Mouse (Mus musculus): ENCODE data around the gene Fndc8.

The Fndc8 gene

DNA sequence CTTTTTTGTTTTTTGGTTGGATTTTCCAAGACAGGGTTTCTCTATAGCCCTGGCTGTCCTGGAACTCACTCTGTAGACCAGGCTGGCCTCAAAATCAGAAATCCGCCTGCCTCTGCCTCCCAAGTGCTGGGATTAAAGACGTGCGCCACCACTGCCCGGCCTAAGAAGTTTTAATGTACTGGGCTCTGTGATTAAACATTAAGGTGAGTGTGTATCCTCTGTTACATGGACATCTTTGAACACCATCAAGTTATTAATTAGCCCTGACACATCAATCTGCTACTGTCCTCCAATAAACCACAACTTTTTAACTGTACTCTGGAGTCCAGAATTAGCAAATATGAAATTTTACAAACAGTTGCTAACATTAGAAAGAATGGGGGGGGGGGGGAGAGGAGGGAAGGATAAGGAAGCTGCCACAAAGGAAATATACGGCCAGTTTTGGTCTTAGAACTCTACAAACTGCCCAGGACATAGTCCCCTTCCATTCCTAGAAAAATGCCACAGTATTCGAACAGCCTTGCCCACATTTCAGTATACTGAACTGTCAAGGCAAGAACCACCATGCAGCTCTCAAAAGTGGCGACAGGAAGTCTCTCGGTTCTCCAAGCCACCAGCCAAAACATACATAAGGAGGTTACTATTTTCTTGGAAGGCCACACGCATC lies 22.3 kb upstream of the Fndc8 start:
- no peak for DNase-seq (ENCODE audit: low spot score)

DNA sequence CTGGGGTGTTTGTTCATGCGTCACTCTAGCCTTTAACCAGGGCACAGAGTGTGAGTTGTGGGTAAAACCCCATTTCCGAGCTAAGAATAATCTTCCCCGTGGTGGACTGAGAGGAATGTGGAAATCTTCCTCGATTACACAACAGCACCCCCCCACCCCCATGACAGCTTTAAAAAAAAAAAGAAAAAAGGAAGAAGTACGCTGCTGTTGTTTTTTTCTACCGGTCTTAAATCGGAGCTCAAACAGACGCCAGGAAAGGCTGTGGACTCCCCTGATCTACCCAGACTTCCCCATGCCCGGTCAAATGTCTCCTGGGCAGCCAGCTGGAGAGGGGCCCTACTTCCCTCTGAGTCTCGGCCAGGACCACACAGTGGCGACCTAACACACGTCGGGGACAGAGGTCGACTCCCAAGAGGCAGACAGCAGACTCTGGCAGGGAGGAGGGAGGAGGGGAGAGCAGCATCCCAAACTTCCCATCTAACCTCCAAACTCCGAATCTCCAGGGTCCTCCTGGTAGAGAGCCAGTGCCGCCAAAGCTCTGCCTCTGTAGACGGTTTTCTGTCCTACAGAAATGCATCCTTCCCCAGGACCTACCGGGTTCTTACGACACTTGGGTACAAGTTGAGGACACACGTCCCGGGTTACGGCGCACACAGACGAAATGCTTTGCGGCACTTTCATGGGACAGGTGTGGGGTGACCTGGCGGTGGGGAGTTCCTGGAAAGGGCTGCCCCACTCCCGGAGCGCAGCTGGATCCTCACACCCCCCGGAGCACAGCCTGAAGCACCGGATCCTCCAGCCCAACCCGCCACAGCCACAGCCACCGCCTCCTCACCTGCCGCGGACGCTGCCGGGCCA lies 21.5 kb upstream of the Fndc8 start:
- DNase-seq (ENCODE audit: low spot score): peak; percentile 53

DNA sequence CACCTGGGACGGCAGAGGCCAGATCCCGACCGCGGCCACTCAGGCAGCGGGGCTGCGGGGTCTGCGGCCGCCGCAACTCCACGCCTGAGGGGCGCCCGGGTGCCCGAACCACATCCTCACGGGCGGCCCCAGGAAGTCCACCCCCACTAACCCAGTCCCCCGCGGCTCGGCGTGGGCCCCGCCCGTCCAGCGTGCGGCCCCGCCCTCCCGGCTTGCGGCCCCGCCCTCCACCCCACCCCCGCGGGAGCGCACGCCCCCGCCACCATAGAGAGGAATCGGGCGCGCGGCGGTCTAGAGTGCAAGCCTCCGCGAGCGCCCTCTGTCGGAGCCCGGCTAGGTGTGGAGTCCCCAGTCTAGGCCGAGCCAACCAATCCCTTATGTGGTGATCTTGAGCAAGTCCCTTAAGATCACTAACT lies 20.9 kb upstream of the Fndc8 start, which contains the start of gene Rffl:
Gene Rffl (minus strand): TSS at position 180 of the 416 bp plus-strand sequence.
- DNase-seq (ENCODE audit: low spot score): peak; percentile 93

DNA sequence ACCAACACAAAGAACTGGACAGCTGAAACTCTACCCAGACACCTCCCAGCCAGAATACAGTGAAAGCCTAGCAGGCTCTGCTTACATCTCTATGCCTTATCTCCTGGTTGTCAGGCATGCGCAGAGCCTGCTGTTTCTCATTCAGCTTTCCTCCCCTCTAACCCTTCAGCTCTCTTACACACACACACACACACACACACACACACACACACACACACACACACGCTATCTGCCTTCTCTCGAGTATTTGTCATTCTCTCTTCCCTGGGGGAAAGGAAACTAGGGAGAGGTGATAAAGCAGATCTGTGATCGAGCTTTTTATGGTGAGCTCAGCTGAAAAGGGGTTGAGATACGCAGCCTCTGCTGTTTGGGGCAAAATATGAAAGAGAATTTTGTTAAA lies 17.0 kb upstream of the Fndc8 start:
- no peak for DNase-seq (ENCODE audit: low spot score)

DNA sequence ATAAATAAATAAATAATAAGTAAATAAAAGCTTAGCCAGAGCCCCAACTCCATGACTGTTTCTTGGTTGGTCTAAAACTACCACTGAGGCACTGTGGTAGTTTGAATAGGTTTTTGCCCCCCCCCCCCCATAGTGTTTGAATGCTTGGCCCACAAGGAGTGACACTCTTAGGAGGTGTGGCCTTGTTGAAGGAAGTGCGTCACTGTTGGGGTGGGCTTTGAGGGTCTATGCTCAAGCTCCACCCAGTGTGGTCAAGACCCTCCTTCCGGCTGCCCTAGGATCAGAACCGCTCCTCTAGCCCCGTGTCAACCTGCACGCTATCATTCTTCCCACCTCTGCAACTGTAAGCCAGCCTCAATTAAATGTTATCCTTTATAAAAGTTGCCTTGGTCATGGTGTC lies 16.3 kb upstream of the Fndc8 start:
- DNase-seq (ENCODE audit: low spot score): no peak

DNA sequence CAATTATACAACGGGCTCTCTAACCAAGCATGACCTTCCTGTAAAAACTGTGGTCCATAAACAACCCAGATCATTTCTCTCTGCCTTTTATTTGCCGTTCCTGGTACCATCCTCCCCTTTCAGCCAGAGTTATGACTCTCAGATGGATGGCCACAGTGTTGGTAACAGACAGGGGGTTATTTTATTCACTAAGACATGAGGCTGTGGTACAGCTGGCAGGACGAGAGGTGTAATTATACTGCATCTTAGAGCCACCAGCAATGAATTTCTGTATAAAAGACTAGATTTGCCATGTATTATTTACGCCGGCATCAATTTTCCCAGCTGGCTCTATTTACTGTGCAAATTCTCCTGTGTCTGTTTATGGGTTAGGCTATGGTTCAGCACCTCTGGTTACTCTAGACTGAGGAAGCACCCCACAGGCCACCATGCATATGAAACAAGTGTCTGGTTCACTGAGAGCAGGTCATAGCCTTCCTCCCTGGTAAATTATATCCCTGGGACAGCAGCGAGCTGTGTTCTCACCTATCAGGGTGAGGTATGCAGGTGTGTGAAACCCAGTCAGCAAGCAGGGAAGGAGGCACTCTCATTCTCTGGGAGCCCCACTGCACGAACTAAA lies 14.1 kb upstream of the Fndc8 start:
- no peak for DNase-seq (ENCODE audit: low spot score)

DNA sequence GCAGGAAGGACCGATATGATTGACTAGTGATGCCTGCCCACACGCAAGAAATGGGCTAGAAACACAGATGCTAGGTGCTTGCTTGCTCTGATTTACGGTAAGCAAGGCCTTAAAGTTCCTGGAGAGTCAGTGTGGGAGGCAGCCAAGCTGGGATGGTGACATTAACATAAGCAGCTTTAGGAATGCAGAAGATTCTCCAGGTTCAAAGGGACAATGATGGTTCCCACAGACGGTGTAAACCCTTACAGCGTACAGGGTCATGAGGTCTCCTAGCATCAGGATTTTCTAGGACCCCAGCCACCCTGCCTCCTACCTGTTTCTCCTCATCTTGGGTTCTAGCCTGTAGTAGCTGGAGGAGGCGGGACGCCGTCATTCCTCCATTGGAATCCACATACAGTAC lies 8.7 kb upstream of the Fndc8 start:
- DNase-seq (ENCODE audit: low spot score): no peak

DNA sequence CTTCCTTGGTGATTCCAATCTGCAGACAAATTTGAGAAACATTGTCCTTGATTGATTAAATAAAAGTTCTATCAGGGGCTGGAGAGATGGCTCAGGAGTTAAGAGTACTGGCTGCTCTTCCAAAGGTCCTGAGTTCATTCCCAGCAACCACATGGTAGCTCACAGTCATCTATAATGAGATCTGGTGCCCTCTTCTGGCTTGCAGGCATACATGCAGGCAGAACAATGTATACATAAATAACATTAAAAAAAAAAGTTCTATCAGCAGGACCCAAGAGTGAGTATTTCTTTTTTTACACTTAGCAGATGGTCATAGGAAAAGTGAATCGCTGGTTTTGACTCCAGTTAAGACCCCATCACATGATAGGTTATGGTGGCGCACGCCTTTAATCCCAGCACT lies 5.4 kb upstream of the Fndc8 start:
- no peak for DNase-seq (ENCODE audit: low spot score)

DNA sequence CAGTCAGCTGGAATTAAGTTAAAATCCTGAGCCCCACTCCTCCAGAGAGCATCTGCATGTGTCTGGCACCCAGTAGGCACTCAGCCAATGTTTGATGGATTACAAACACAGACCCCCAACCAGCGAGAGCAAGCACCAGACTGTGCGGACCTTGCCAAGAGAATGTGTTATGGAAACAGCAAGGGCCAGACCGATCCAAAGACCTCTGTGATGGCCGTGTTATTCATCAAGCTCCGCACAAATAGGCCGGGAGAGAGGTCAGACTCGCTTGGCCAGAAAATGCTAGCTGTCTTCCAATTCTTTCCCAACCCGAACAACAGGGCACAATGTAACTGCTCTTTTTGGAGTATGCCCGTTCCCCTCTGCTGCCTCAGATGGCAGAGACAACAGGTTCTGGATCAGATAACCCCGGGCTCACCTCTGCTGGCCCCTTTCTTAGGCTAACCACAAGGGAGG lies 3.4 kb upstream of the Fndc8 start:
- peak; percentile 7 for DNase-seq (ENCODE audit: low spot score)

DNA sequence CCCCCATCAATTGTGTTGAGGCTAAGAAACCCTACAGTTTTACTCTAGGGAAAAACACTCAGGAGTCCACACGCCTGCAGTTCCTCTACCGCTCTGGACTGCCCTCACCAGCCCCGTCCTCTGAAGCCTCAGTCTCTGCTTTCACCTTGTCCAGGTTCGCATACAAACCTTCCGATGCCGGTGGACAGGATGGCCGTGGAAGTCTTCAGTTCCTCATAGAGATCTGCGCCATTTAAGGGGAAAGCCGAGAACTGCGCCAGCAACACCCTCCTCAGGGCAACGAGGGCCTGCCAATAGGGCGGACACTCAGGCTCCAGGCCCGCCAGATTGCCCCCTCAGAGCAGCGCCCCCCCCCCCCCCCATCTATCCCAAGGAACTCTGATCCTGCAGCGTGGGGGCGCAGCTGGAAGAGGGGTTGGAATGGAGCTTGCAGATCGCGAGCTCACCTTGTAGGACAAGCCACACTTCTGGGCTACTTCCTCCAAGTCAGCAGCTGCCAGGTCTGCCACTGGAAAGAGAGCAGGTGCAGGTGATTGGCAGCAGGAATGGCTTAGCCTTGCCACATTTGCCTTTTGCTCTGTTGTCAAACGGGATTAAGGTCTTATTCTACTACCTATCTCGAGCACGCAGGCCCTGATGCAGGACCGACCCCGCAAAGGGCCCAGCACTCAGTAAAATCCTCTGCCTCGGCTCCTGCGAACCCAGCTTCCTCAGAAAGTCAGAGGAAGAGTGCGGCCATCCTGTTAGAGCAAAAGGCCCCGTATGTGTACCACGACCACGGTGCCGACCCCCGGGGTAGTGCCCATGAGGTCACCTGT lies 2.2 kb upstream of the Fndc8 start:
- no peak for DNase-seq (ENCODE audit: low spot score)

DNA sequence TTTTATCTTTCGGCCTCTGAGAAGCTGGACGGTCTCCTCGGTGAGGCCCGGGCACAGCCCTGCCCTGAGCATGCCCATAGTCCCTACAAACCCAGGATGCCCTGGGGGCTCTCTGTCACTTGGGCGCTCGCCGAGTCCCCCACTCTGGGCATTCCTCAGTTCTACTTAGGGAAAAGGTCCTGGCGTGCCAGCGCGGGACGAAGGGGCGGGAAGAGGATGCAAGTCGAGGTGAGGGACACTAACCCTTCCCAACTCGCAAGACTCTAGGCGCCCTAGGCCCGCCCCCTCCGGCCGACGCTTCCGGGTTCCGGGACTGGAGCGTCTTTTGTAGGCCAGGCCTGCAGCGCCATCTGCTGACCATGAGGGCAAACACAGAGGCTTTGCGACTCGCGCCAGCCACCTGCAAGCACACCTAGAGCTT lies 1.6 kb upstream of the Fndc8 start, which contains the start of gene Rad51d:
Gene Rad51d (minus strand): TSS at position 273 of the 421 bp plus-strand sequence.
- peak; percentile 94 for DNase-seq (ENCODE audit: low spot score)

DNA sequence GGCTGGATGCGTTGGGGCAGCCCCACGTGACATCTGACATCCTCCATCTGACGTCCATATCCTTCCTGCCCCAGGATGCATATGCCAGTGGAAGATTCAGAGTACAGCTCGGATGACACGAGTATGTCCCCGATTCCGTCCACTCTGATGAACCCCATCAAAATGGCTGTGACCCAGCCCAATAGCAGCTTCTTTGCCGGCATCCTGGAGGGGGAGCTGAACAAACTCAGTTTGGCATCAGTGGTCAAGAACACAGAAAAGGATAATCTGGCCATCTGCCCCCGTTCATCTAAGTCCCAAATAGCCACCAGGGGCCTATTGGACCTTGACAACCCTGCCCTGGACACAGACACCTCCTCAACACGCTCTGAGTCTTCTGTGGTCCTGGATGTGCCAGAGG lies 5.6 kb downstream of the Fndc8 start:
- DNase-seq (ENCODE audit: low spot score): no peak

DNA sequence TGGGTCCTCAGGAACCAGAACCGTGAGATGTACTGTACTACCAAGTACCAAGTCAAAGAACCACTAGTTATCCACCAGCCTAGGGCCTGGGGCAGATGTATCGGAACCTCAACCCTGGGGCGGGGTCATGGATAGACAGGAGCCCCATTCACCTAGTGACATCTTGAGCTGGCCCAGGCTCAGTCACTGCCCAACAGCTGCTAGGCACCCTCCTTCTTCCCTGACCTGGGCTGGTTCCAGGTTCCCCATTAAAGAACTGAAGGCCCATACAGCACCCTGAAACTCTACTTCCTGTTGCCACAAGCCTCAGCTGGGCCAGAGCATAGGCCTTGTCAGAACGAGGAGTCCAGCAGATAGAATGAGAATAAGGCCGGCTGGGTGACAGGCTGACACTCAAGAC lies 7.8 kb downstream of the Fndc8 start:
- no peak for DNase-seq (ENCODE audit: low spot score)

DNA sequence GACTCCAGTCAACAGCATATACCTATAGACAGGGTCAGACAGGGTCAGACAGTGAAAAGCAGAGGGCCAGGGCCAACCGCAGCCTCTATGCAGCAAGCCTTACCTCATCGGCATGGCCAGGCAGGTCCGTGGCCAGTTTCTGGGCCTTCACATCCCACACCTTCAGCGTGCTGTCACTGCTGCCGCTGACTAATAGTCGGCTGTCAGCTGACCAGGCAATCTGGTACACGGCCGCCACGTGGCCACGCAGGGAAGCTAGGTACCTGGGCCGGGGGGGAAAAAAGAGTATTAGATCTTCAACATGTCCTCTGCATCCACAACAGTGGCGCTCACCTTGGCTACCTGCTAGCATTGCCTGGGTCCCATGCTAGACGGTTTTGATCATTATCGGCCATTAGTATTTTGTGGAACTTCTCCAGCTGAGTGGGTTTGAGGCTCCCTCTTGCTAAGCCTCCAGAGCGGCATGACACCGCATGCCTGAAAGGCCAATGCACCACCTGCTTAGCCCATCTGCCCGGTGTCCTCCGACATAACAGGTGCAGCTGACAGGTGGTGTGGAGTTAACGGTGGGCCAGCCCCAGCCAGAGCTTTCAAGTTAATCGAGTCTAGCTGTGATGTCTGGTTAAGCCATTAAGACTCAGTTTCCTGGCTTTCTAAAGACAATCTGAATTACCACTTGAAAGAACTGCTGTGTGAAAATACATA lies 9.8 kb downstream of the Fndc8 start:
- DNase-seq (ENCODE audit: low spot score): no peak

DNA sequence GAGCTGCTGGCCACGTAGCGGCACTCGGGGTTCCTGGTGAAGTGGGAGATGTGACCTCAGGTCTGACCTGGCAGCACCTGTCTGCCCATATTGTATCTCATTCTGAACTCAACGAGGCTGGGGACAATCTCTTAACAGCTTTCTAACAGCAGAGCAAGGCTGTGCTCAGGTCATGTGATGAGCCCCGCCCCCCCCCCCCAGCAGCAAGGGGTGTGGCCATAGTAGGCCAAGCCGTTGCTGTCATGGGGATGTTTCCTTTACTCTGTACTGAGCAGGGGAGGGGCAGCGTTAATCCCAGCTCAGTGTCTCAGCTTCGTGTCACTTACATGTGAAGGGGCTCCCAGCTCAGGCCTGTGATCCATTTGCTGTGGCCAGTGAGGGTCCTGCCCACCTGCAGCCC lies 13.0 kb downstream of the Fndc8 start:
- no peak for DNase-seq (ENCODE audit: low spot score)

DNA sequence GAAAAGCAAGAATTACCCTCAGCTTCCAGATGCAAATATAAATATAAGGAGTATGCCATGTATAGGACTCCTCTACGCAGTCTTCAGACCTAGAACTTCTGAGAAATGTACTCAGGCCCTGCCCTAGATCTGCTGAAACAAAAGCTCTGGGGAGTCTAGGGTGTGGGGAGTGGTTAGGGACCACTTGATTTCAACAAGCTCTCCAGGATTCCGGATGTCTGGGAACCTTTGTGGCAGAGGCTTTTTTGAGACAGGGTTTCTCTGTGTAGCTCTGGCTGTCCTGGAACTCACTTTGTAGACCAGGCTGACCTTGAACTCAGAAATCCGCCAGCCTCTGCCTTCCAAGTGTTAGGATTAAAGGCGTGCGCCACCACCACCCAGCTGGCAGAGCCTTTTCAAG lies 13.9 kb downstream of the Fndc8 start:
- DNase-seq (ENCODE audit: low spot score): no peak

DNA sequence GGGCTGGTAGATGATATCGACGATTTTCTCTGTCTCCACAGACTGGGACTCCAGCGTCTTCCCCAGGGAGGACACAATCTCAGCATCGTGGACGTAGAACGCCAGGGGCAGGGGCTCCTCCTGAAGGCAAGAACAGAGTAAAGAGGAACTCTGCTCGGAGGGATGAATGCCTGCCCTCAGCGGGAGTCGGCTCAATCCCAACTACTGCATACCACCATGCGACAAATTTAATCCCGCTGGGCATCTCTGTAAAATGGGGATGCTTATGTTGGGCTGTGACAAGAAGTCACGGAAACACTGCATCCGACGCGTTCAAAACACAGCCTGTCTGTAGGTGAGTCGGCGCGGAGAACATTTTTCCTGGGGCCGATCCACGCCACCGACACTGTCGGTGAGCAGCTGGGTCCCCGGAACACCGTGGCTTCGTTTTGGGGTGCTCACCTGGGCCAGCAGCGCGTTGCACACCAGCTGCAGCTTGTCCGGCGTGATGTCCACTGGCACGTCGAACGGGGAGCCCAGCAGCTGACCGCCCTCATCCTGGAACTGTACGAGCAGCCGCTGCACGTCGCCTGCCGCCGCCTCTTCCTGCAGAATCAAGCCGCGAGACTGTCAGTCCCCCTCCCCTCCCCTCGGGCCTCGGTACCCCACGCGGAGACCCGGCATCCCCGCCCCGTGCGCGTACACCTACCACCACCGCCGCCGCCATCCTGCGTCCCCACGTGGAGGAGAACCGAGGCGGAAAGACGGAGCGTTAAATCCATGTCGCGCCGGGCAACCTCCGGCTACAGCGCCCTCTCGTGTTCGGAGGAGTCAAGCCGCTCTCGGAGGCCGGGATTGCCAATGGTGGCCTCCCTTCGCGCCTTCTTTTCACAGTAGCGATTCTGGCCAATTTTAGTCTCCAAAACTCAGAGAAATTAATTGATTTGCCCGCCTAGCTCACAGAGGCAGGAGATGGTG lies 16.0 kb downstream of the Fndc8 start, which contains the start of gene Nle1:
Gene Nle1 (minus strand): TSS at position 761 of the 957 bp plus-strand sequence.
- peak; percentile 91 for DNase-seq (ENCODE audit: low spot score)

DNA sequence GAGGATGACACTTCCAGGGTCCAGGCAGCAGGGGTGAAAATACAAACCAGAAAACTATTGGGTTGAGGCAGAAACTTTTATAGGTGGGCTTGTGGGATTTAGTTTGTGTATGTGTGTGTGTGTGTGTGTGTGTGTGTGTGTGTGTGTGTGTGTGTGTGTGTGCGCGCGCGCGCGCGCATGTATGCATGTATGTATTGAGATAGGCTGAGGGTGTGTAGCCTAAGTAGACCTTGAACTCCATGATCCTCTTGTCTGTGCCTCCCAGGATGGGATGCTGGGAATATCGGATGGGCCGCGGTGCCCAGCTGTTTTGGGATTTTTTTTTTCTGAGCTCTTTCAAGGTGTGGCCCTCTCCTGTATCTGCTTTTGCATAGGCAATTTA lies 16.7 kb downstream of the Fndc8 start:
- DNase-seq (ENCODE audit: low spot score): no peak

DNA sequence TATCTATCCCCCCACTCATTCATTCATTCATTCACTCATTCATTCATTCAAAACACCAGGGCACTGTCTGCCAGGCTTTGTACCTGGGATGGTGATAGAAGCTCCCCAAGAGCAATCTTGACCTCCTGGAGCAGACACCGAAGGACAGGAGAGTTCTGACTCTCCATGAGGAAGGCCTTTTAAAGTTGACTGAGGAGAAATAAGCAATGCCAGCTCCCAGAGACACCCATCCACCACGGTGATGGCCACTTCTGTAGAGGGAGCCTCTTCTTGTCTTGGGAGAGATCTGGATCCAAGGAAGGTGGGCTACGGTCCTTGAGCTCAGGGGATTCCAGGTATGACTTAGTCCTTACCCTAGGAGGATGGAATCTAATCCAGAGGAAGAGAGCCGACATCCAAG lies 18.3 kb downstream of the Fndc8 start, which contains the start of gene Unc45b:
Gene Unc45b (plus strand): TSS at position 301 of the 400 bp plus-strand sequence.
- DNase-seq (ENCODE audit: low spot score): no peak
